In the genomic region with DNA sequence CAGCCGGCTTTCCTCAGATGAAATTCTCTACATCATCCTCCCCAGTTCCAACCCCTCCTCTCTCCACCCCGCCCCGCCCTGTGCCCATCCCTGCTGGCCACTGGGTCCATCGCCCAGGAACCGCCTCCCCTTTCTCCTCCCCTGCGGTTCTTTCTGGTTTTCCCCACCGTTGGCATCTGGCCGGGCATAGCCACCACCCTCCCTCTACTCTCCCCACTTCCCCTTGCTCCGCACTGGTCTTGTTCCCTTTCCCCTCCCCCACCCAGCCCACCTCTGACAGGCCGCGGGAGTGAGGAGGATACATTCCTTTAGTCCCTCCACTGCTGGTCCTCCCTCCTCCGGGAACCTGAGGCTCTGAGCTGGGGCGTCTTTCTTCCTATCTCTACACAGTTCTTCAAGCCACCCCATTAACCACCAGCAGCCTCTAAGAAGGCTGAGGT, we compare ENCODE assay signal across 8 mouse cellular contexts. TPM values are rescaled to one million over a fixed set of nuclear protein-coding genes. Genes with fewer than 3 reads are reported as not detected.
DNase-seq lines count a peak whose midpoint lies in the region; ATAC-seq lines count a peak whose summit lies in the region.

No protein-coding gene starts in this region.

- no peak overlapping the region for H3K4me3 ChIP-seq in heart, embryonic 16.5 days (ENCODE audit: low read length)
- H3K4me3 ChIP-seq in embryonic facial prominence, embryonic 13.5 days, result peak overlapping the region; percentile 69
- peak overlapping the region; percentile 97 for H3K4me3 ChIP-seq in hindbrain, embryonic 16.5 days (ENCODE audit: low read length)
- peak overlapping the region; percentile 92 for H3K4me3 ChIP-seq in midbrain, embryonic 13.5 days (replicated peaks)

- intact Hi-C loops in heart, postnatal 10 days (cut with DNase I), result no loop called here

- H3K36me3 ChIP-seq in heart, embryonic 16.5 days (ENCODE audit: control insufficient read depth, insufficient read depth), result no peaks in the 10 kb centered on the region
- H3K36me3 ChIP-seq in embryonic facial prominence, embryonic 13.5 days, result no peaks in the 10 kb centered on the region
- H3K36me3 ChIP-seq in hindbrain, embryonic 16.5 days (ENCODE audit: control insufficient read depth, insufficient read depth, low read length), result no peaks in the 10 kb centered on the region
- H3K36me3 ChIP-seq in midbrain, embryonic 13.5 days, result no peaks in the 10 kb centered on the region

- WGBS in heart, embryonic 16.5 days, result 1% methylated on average over 13 of the region's 13 CpGs
- under 1% methylated on average over 13 of the region's 13 CpGs for WGBS in embryonic facial prominence, embryonic 13.5 days
- WGBS in hindbrain, embryonic 16.5 days, result 0% methylated on average over 13 of the region's 13 CpGs
- WGBS in midbrain, embryonic 13.5 days, result 1% methylated on average over 13 of the region's 13 CpGs

- ATAC-seq in heart, embryonic 16.5 days (replicated peaks; ENCODE audit: extremely low read depth, insufficient read depth, low FRiP score), result peak; percentile 18; the same call in 1 of the 2 replicates
- ATAC-seq in embryonic facial prominence, embryonic 13.5 days (ENCODE audit: insufficient number of reproducible peaks, insufficient read depth, low FRiP score, low TSS enrichment, low read depth), result no peak
- peak; percentile 31 for ATAC-seq in hindbrain, embryonic 16.5 days
- ATAC-seq in midbrain, embryonic 13.5 days, result peak; percentile 46

- peaks cover 6% of the 10 kb centered on the region; the same call in 1 of the 2 replicates for H3K4me1 ChIP-seq in heart, embryonic 16.5 days (ENCODE audit: control insufficient read depth, insufficient read depth, low read length)
- H3K4me1 ChIP-seq in embryonic facial prominence, embryonic 13.5 days, result peaks cover 18% of the 10 kb centered on the region
- peaks cover 32% of the 10 kb centered on the region for H3K4me1 ChIP-seq in hindbrain, embryonic 16.5 days (ENCODE audit: control insufficient read depth, insufficient read depth, low read depth, low read length)
- H3K4me1 ChIP-seq in midbrain, embryonic 13.5 days (replicated peaks), result peaks cover 53% of the 10 kb centered on the region

- no peak for DNase-seq in heart, postnatal 10 days
- DNase-seq in R1 (ENCODE audit: low read depth, low spot score), result peak; percentile 2
- DNase-seq in thymus, postnatal 0 days (ENCODE audit: low spot score), result no peak
- no peak for DNase-seq in kidney, postnatal 25 days

- H3K27ac ChIP-seq in heart, embryonic 16.5 days (ENCODE audit: low read length), result no peak overlapping the region
- no peak overlapping the region for H3K27ac ChIP-seq in embryonic facial prominence, embryonic 13.5 days
- peak overlapping the region; percentile 97 for H3K27ac ChIP-seq in hindbrain, embryonic 16.5 days (ENCODE audit: low read depth, low read length)
- peak overlapping the region; percentile 35; the same call in 1 of the 2 replicates for H3K27ac ChIP-seq in midbrain, embryonic 13.5 days

- no peaks in the 10 kb centered on the region for H3K9me3 ChIP-seq in heart, embryonic 16.5 days (replicated peaks; ENCODE audit: control insufficient read depth, low read length)
- H3K9me3 ChIP-seq in embryonic facial prominence, embryonic 13.5 days, result no peaks in the 10 kb centered on the region
- H3K9me3 ChIP-seq in hindbrain, embryonic 16.5 days (ENCODE audit: control insufficient read depth, low read length), result no peaks in the 10 kb centered on the region
- no peaks in the 10 kb centered on the region for H3K9me3 ChIP-seq in midbrain, embryonic 13.5 days

- H3K4me2 ChIP-seq in heart, embryonic 16.5 days (ENCODE audit: low read depth, low read length), result no peak overlapping the region
- peak overlapping the region; percentile 95 for H3K4me2 ChIP-seq in embryonic facial prominence, embryonic 13.5 days
- peak overlapping the region; percentile 80 for H3K4me2 ChIP-seq in hindbrain, embryonic 16.5 days (ENCODE audit: low read length)
- H3K4me2 ChIP-seq in midbrain, embryonic 13.5 days (replicated peaks), result peak overlapping the region; percentile 84

- no peak overlapping the region for H3K9ac ChIP-seq in heart, embryonic 16.5 days (ENCODE audit: low read length)
- 0 out of 2 replicates have a peak overlapping the region, but pooled peaks have one; percentile 21 for H3K9ac ChIP-seq in embryonic facial prominence, embryonic 13.5 days
- H3K9ac ChIP-seq in hindbrain, embryonic 16.5 days (ENCODE audit: low read depth, low read length), result peak overlapping the region; percentile 97
- H3K9ac ChIP-seq in midbrain, embryonic 13.5 days (replicated peaks), result peak overlapping the region; percentile 96

- peaks cover 47% of the 10 kb centered on the region for H3K27me3 ChIP-seq in heart, embryonic 16.5 days (ENCODE audit: control insufficient read depth, insufficient read depth, low read length)
- H3K27me3 ChIP-seq in embryonic facial prominence, embryonic 13.5 days, result peaks cover 40% of the 10 kb centered on the region
- H3K27me3 ChIP-seq in hindbrain, embryonic 16.5 days (replicated peaks; ENCODE audit: control insufficient read depth, insufficient read depth, low read length), result no peaks in the 10 kb centered on the region
- H3K27me3 ChIP-seq in midbrain, embryonic 13.5 days, result no peaks in the 10 kb centered on the region

RNA-seq across cellular contexts. Expression of a gene that starts 1.5 kb away (rescaled TPM):
- 0.26 and 0.45 TPM in 2 replicates for polyA plus RNA-seq in heart, embryonic 16.5 days (2015; fragmentation: Nextera tagmentation; extraction: Ambion mirVana)
- 1 to 10 TPM; 2.5 TPM for total RNA-seq in heart, postnatal 10 days (2021)
- polyA plus RNA-seq in embryonic facial prominence, embryonic 13.5 days (2015; fragmentation: Nextera tagmentation; extraction: Ambion mirVana), result 5.2 and 6.1 TPM in 2 replicates
- polyA plus RNA-seq in hindbrain, embryonic 16.5 days (2015; fragmentation: Nextera tagmentation; extraction: Ambion mirVana), result 64.9 and 70.2 TPM in 2 replicates
- polyA plus RNA-seq in midbrain, embryonic 13.5 days (2015; fragmentation: Nextera tagmentation; extraction: Ambion mirVana), result 44.1 and 49.5 TPM in 2 replicates
- polyA plus RNA-seq in thymus, postnatal 0 days (2015; fragmentation: Nextera tagmentation; extraction: Ambion mirVana), result 0.26 and 0.42 TPM in 2 replicates

RNA-seq across cellular contexts. Expression of a gene that starts 15.3 kb away (rescaled TPM):
- 2.3 and 2.6 TPM in 2 replicates for polyA plus RNA-seq in heart, embryonic 16.5 days (2015; fragmentation: Nextera tagmentation; extraction: Ambion mirVana)
- total RNA-seq in heart, postnatal 10 days (2021), result 1 to 10 TPM; 1.3 to 1.5 TPM
- 2.7 and 3.1 TPM in 2 replicates for polyA plus RNA-seq in embryonic facial prominence, embryonic 13.5 days (2015; fragmentation: Nextera tagmentation; extraction: Ambion mirVana)
- 0.99 and 1.6 TPM in 2 replicates for polyA plus RNA-seq in hindbrain, embryonic 16.5 days (2015; fragmentation: Nextera tagmentation; extraction: Ambion mirVana)
- polyA plus RNA-seq in midbrain, embryonic 13.5 days (2015; fragmentation: Nextera tagmentation; extraction: Ambion mirVana), result 2.6 and 3.3 TPM in 2 replicates
- polyA plus RNA-seq in thymus, postnatal 0 days (2015; fragmentation: Nextera tagmentation; extraction: Ambion mirVana), result 8.5 and 12.0 TPM in 2 replicates

RNA-seq across cellular contexts. Expression of a gene that starts 32.4 kb away (rescaled TPM):
- polyA plus RNA-seq in heart, embryonic 16.5 days (2015; fragmentation: Nextera tagmentation; extraction: Ambion mirVana), result 0.64 and 0.81 TPM in 2 replicates
- under 1 TPM; 0.53 to 0.74 TPM for total RNA-seq in heart, postnatal 10 days (2021)
- polyA plus RNA-seq in embryonic facial prominence, embryonic 13.5 days (2015; fragmentation: Nextera tagmentation; extraction: Ambion mirVana), result 2.6 and 4.0 TPM in 2 replicates
- 17.5 and 20.4 TPM in 2 replicates for polyA plus RNA-seq in hindbrain, embryonic 16.5 days (2015; fragmentation: Nextera tagmentation; extraction: Ambion mirVana)
- 14.0 and 14.8 TPM in 2 replicates for polyA plus RNA-seq in midbrain, embryonic 13.5 days (2015; fragmentation: Nextera tagmentation; extraction: Ambion mirVana)
- polyA plus RNA-seq in thymus, postnatal 0 days (2015; fragmentation: Nextera tagmentation; extraction: Ambion mirVana), result 1.4 and 2.0 TPM in 2 replicates

Comparison
In these comparisons a context has a peak if more than half of its experiments do, and no peak if none do; other contexts are left out.
1. H3K27ac ChIP-seq: peak in hindbrain, embryonic 16.5 days (single experiment) and midbrain, embryonic 13.5 days (single experiment); none in heart, embryonic 16.5 days (single experiment) and embryonic facial prominence, embryonic 13.5 days (single experiment).